Mouse (Mus musculus): Measurements from ENCODE around the gene Tmem200b. TPM values are rescaled to one million over a fixed set of nuclear protein-coding genes. Genes with fewer than 3 reads are reported as not detected.

The Tmem200b gene
- polyA plus RNA-seq (2012; rRNA removed), result 11.2 and 13.3 TPM in 2 replicates

- TF ChIP-seq CTCF (IDR thresholded peaks at IDR 0.05; ENCODE audit: control insufficient read depth, insufficient read depth, insufficient replicate concordance, low read depth, low read length) (no peak), POLR2A (IDR thresholded peaks at IDR 0.05; ENCODE audit: control insufficient read depth, low read depth, low read length) (no peak)
- H3K27ac ChIP-seq (ENCODE audit: control insufficient read depth, insufficient read depth, low read depth, low read length), result peak within 1 kb of the TSS; percentile 56
- H3K36me3 ChIP-seq (ENCODE audit: control insufficient read depth, insufficient read depth, low read length), result no peaks in the 10 kb centered on the region
- peak within 1 kb of the TSS; percentile 86 for H3K4me3 ChIP-seq (ENCODE audit: control insufficient read depth, low read depth, low read length)
- no peaks in the 10 kb centered on the region for H3K27me3 ChIP-seq (ENCODE audit: control insufficient read depth, insufficient read depth, low read length)
- H3K4me1 ChIP-seq (ENCODE audit: control insufficient read depth, insufficient read depth, low read length), result peaks cover 32% of the 10 kb centered on the region
These were observed at the start of gene Tmem200b for GRCm38 (mm10) chr4:131921461-131922346. TSS of gene Tmem200b (plus strand) at chr4:131921771.

- no peaks in the 10 kb centered on the region for H3K36me3 ChIP-seq (ENCODE audit: control insufficient read depth, insufficient read depth, low read length)
- H3K27me3 ChIP-seq (ENCODE audit: control insufficient read depth, insufficient read depth, low read length), result no peaks in the 10 kb centered on the region
- H3K4me1 ChIP-seq (ENCODE audit: control insufficient read depth, insufficient read depth, low read length), result peaks cover 5% of the 10 kb centered on the region; the same call in 1 of the 2 replicates
- H3K4me3 ChIP-seq (ENCODE audit: control insufficient read depth, low read depth, low read length), result peak overlapping the region; percentile 98
- peak overlapping the region; percentile 78 for H3K27ac ChIP-seq (ENCODE audit: control insufficient read depth, insufficient read depth, low read depth, low read length)
- no peak for TF ChIP-seq CTCF (IDR thresholded peaks at IDR 0.05; ENCODE audit: control insufficient read depth, insufficient read depth, insufficient replicate concordance, low read depth, low read length)
- no peak for TF ChIP-seq POLR2A (IDR thresholded peaks at IDR 0.05; ENCODE audit: control insufficient read depth, low read depth, low read length)
These were observed 48.8 kb upstream of the Tmem200b start for GRCm38 (mm10) chr4:131872672-131873292.

- H3K4me3 ChIP-seq (ENCODE audit: control insufficient read depth, low read depth, low read length), result peak within 1 kb of the TSS; percentile 98
- no peaks in the 10 kb centered on the region for H3K36me3 ChIP-seq (ENCODE audit: control insufficient read depth, insufficient read depth, low read length)
- peak within 1 kb of the TSS; percentile 99 for H3K27ac ChIP-seq (ENCODE audit: control insufficient read depth, insufficient read depth, low read depth, low read length)
- H3K4me1 ChIP-seq (ENCODE audit: control insufficient read depth, insufficient read depth, low read length), result peaks cover 5% of the 10 kb centered on the region; the same call in 1 of the 2 replicates
- TF ChIP-seq POLR2A (IDR thresholded peaks at IDR 0.05; ENCODE audit: control insufficient read depth, low read depth, low read length) (peak; percentile 73), CTCF (IDR thresholded peaks at IDR 0.05; ENCODE audit: control insufficient read depth, insufficient read depth, insufficient replicate concordance, low read depth, low read length) (no peak)
- H3K27me3 ChIP-seq (ENCODE audit: control insufficient read depth, insufficient read depth, low read length), result no peaks in the 10 kb centered on the region
These were observed 48.0 kb upstream of the Tmem200b start, which contains the start of gene Srsf4 for GRCm38 (mm10) chr4:131873293-131874168. TSS of gene Srsf4 (plus strand) at chr4:131873617.

GRCm38 (mm10) chr4:131874169-131874536 is 47.4 kb upstream of the Tmem200b start:
- peaks cover 5% of the 10 kb centered on the region; the same call in 1 of the 2 replicates for H3K4me1 ChIP-seq (ENCODE audit: control insufficient read depth, insufficient read depth, low read length)
- H3K27me3 ChIP-seq (ENCODE audit: control insufficient read depth, insufficient read depth, low read length), result no peaks in the 10 kb centered on the region
- H3K4me3 ChIP-seq (ENCODE audit: control insufficient read depth, low read depth, low read length), result peak overlapping the region; percentile 98
- peak overlapping the region; percentile 87 for H3K27ac ChIP-seq (ENCODE audit: control insufficient read depth, insufficient read depth, low read depth, low read length)
- no peaks in the 10 kb centered on the region for H3K36me3 ChIP-seq (ENCODE audit: control insufficient read depth, insufficient read depth, low read length)
- TF ChIP-seq POLR2A (IDR thresholded peaks at IDR 0.05; ENCODE audit: control insufficient read depth, low read depth, low read length) (no peak), CTCF (IDR thresholded peaks at IDR 0.05; ENCODE audit: control insufficient read depth, insufficient read depth, insufficient replicate concordance, low read depth, low read length) (no peak)

DNA sequence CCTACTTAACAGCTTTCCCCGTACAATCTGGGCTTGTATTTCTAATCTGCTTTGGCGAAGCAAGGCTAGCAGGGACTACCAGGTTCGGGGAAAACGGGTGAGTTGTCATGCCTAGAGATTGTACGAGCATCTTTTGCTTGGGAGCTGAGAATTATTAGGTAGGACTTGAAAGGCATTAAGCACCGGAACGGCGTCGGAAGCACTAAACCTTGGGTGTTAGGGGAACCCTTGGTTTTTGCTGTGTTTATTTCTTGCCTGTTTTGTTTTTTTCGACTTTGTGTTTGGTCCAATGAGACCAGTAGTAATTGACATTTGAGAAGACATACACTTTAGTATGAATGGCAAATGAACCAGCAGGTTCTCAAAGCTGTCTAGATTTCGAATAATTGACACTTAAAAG is 47.0 kb upstream of the Tmem200b start:
- no peak for TF ChIP-seq POLR2A (IDR thresholded peaks at IDR 0.05; ENCODE audit: control insufficient read depth, low read depth, low read length)
- no peak for TF ChIP-seq CTCF (IDR thresholded peaks at IDR 0.05; ENCODE audit: control insufficient read depth, insufficient read depth, insufficient replicate concordance, low read depth, low read length)
- Histone ChIP-seq H3K4me3 (ENCODE audit: control insufficient read depth, low read depth, low read length) (peak overlapping the region; percentile 98), H3K27me3 (ENCODE audit: control insufficient read depth, insufficient read depth, low read length) (no peaks in the 10 kb centered on the region), H3K27ac (ENCODE audit: control insufficient read depth, insufficient read depth, low read depth, low read length) (peak overlapping the region; percentile 87), H3K4me1 (ENCODE audit: control insufficient read depth, insufficient read depth, low read length) (peaks cover 5% of the 10 kb centered on the region; the same call in 1 of the 2 replicates), H3K36me3 (ENCODE audit: control insufficient read depth, insufficient read depth, low read length) (no peaks in the 10 kb centered on the region)

DNA sequence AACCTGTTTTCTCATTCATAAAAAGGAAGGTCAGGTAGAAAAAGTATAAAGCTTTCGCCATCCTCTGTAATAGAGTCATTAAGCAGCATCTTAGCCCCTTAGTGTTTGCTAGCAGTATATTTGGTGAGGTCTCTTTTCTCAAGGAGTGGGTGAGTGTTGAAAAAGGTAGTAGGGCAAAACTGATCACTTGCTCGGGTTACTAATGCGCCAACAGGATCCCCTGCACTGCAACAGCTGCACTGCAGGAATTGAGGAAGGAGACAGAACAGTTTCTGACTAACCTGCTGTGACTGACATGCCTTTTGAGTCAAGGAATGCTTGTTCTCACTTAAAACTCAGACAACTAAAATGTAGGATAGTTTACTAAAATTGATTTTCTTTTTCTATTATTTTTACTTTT is 46.3 kb upstream of the Tmem200b start:
- no peak for TF ChIP-seq CTCF (IDR thresholded peaks at IDR 0.05; ENCODE audit: control insufficient read depth, insufficient read depth, insufficient replicate concordance, low read depth, low read length)
- TF ChIP-seq POLR2A (IDR thresholded peaks at IDR 0.05; ENCODE audit: control insufficient read depth, low read depth, low read length), result no peak
- H3K4me3 ChIP-seq (ENCODE audit: control insufficient read depth, low read depth, low read length), result no peak overlapping the region; the same call in 1 of the 2 replicates
- H3K27me3 ChIP-seq (ENCODE audit: control insufficient read depth, insufficient read depth, low read length), result no peaks in the 10 kb centered on the region
- H3K36me3 ChIP-seq (ENCODE audit: control insufficient read depth, insufficient read depth, low read length), result no peaks in the 10 kb centered on the region
- H3K4me1 ChIP-seq (ENCODE audit: control insufficient read depth, insufficient read depth, low read length), result peaks cover 5% of the 10 kb centered on the region; the same call in 1 of the 2 replicates
- no peak overlapping the region for H3K27ac ChIP-seq (ENCODE audit: control insufficient read depth, insufficient read depth, low read depth, low read length)
